Mouse (Mus musculus) liver, adult 2 months (tissue): ENCODE data around the gene Trhr2.

ENCODE experiments used
- CTCF ChIP-seq: fragments of 200-500 bp; IDR thresholded peaks from 2 replicates; pipeline ENCODE4 v1.5.1; 2011; ENCODE audit warnings: low read depth, low read length, control low read depth
- POLR2A ChIP-seq: fragments of 200-500 bp; IDR thresholded peaks from 2 replicates; pipeline ENCODE4 v1.6.1; 2011; ENCODE audit warnings: low read length, control low read depth; ENCODE audit not compliant: insufficient read depth; ENCODE audit errors: extremely low read depth

- TF ChIP-seq POLR2A, result no peak
- TF ChIP-seq CTCF, result no peak
Observed at GRCm38 (mm10) chr8:122371706-122372105, 11.2 kb upstream of the Trhr2 start.
